Comparison of ENCODE assay signal across 8 mouse cellular contexts in genomic region chr4:117303581-117304238, GRCm38 (mm10). TPM values are rescaled to one million over a fixed set of nuclear protein-coding genes. Genes with fewer than 3 reads are reported as not detected.
DNase-seq lines count a peak whose midpoint lies in the region; ATAC-seq and TF ChIP-seq lines count a peak whose summit lies in the region.

No protein-coding gene starts in this region.

- no peak for TF ChIP-seq CTCF in heart, adult 2 months (IDR thresholded peaks at IDR 0.05)
- TF ChIP-seq CTCF in testis, adult 2 months (IDR thresholded peaks at IDR 0.05; ENCODE audit: control insufficient read depth, insufficient read depth, insufficient replicate concordance, low read depth, low read length) = no peak

- ATAC-seq in liver, embryonic 13.5 days (ENCODE audit: low read depth) = no peak

- H3K4me2 ChIP-seq in liver, embryonic 13.5 days = peak overlapping the region; percentile 68

- intact Hi-C loops in heart, adult 2 months (cut with DNase I) = no loop called here

- H3K4me1 ChIP-seq in heart, adult 2 months (ENCODE audit: control insufficient read depth, insufficient read depth, low read length) = no peaks in the 10 kb centered on the region
- H3K4me1 ChIP-seq in testis, adult 2 months (ENCODE audit: control insufficient read depth, insufficient read depth, low read length) = peaks cover 14% of the 10 kb centered on the region
- peaks cover 17% of the 10 kb centered on the region for H3K4me1 ChIP-seq in liver, embryonic 13.5 days (replicated peaks)

- no peaks in the 10 kb centered on the region for H3K27me3 ChIP-seq in heart, adult 2 months (ENCODE audit: control insufficient read depth, insufficient read depth, low read length)
- no peaks in the 10 kb centered on the region for H3K27me3 ChIP-seq in testis, adult 2 months (ENCODE audit: control insufficient read depth, insufficient read depth, low read length)
- peaks cover 86% of the 10 kb centered on the region for H3K27me3 ChIP-seq in liver, embryonic 13.5 days

- TF ChIP-seq POLR2A in heart, adult 2 months (IDR thresholded peaks at IDR 0.05; ENCODE audit: insufficient read depth, low read depth, low read length) = no peak
- TF ChIP-seq POLR2A in testis, adult 2 months (IDR thresholded peaks at IDR 0.05; ENCODE audit: control insufficient read depth, low read depth, low read length) = 0 out of 2 replicates have a peak, but pooled peaks have one; percentile 12

- peak overlapping the region; percentile 8; the same call in 1 of the 2 replicates for H3K9ac ChIP-seq in heart, adult 2 months (ENCODE audit: low read depth, low read length)
- H3K9ac ChIP-seq in liver, embryonic 13.5 days = peak overlapping the region; percentile 15

- no peak for DNase-seq in heart, adult 2 months
- no peak for DNase-seq in heart, adult 18-20 months
- DNase-seq in testis, postnatal 10 days (ENCODE audit: low spot score) = no peak
- DNase-seq in liver, embryonic 13.5 days = no peak
- DNase-seq in adrenal gland, adult 8-10 months = no peak
- no peak for DNase-seq in adrenal gland, adult (ENCODE audit: inconsistent age in 2 of 2, low spot score in 1 of 2)
- no peak for DNase-seq in testis, postnatal 14 days (ENCODE audit: low spot score)

- no peak overlapping the region for H3K27ac ChIP-seq in heart, adult 2 months
- no peak overlapping the region for H3K27ac ChIP-seq in testis, adult 2 months (ENCODE audit: control insufficient read depth, insufficient read depth, low read depth, low read length)
- no peak overlapping the region for H3K27ac ChIP-seq in liver, embryonic 13.5 days

- 13% methylated on average over 30 of the region's 30 CpGs for WGBS in heart, adult 2 months
- 25% methylated on average over 30 of the region's 30 CpGs for WGBS in liver, embryonic 13.5 days (ENCODE audit: insufficient replicate concordance)

- no peaks in the 10 kb centered on the region for H3K79me2 ChIP-seq in heart, adult 2 months (replicated peaks; ENCODE audit: control insufficient read depth, insufficient read depth, low read length)

- TF ChIP-seq EP300 in heart, adult 2 months (IDR thresholded peaks at IDR 0.05; ENCODE audit: insufficient read depth, low read depth, low read length) = no peak

- no peaks in the 10 kb centered on the region for H3K9me3 ChIP-seq in liver, embryonic 13.5 days (replicated peaks)

- peak overlapping the region; percentile 52 for H3K4me3 ChIP-seq in heart, adult 2 months
- H3K4me3 ChIP-seq in testis, adult 2 months (ENCODE audit: control insufficient read depth, low read depth, low read length) = peak overlapping the region; percentile 71
- H3K4me3 ChIP-seq in liver, embryonic 13.5 days (replicated peaks) = peak overlapping the region; percentile 49

- H3K36me3 ChIP-seq in heart, adult 2 months (ENCODE audit: control insufficient read depth, insufficient read depth, low read length) = no peaks in the 10 kb centered on the region
- H3K36me3 ChIP-seq in testis, adult 2 months (ENCODE audit: control insufficient read depth, insufficient read depth, low read length) = no peaks in the 10 kb centered on the region
- H3K36me3 ChIP-seq in liver, embryonic 13.5 days = no peaks in the 10 kb centered on the region

RNA-seq across cellular contexts. Expression of gene Armh1, which starts 51.8 kb away (rescaled TPM):
- not detected for total RNA-seq in heart, adult 2 months (2021)
- 0.43 TPM in 1 of 2 replicates, not detected in the other for polyA plus RNA-seq in heart, adult 2 months (2012; rRNA removed)
- total RNA-seq in heart, adult 18-20 months (2021) = under 1 TPM in 1 of 2 experiments, not detected in 1; 0.15 TPM
- 154 and 162 TPM in 2 replicates for polyA plus RNA-seq in testis, adult 2 months (2012; rRNA removed)
- polyA plus RNA-seq in liver, embryonic 13.5 days (2015; fragmentation: Nextera tagmentation; extraction: Ambion mirVana) = not detected in 2 replicates
- 1 to 10 TPM; 2.6 to 3.7 (median 3.0) TPM for total RNA-seq in adrenal gland, adult 8-10 months (2022)

RNA-seq across cellular contexts. Expression of gene Tmem53, which starts 52.0 kb away (rescaled TPM):
- 10 to 100 TPM; 25.0 to 30.6 TPM for total RNA-seq in heart, adult 2 months (2021)
- 51.8 and 62.3 TPM in 2 replicates for polyA plus RNA-seq in heart, adult 2 months (2012; rRNA removed)
- 10 to 100 TPM; 24.8 to 35.7 TPM for total RNA-seq in heart, adult 18-20 months (2021)
- polyA plus RNA-seq in testis, adult 2 months (2012; rRNA removed) = 999 and 1,059 TPM in 2 replicates
- 3.5 and 3.6 TPM in 2 replicates for polyA plus RNA-seq in liver, embryonic 13.5 days (2015; fragmentation: Nextera tagmentation; extraction: Ambion mirVana)
- total RNA-seq in adrenal gland, adult 8-10 months (2022) = 100 to 1,000 TPM in 1 of 4 experiments, 10 to 100 TPM in 3; 52.4 to 103 (median 74.9) TPM
